Mouse (Mus musculus) layer of hippocampus, postnatal 10 days (tissue): Measurements from ENCODE around the gene Wdr81. TPM values are rescaled to one million over a fixed set of nuclear protein-coding genes. Genes with fewer than 3 reads are reported as not detected.

Experiments
- DNase-seq, 2 experiments: peaks; one replicate each; pipeline ENCODE4 v3.0.0; 2021; ENCODE audit warnings: low spot score in 2 of 2
- microRNA-seq, 2 experiments: library from miRNA; unstranded; fragments of <30 nt; microRNA quantifications; one replicate each; pipeline ENCODE4 v1.2.0; 2021
- total RNA-seq, 2 experiments: library from RNA; stranded (reverse); gene quantifications; 2 replicates each; pipeline ENCODE4 v1.2.3; 2021

The Wdr81 gene
- total RNA-seq, 2 experiments from 2014 or later: 18.7 to 18.9 TPM

DNA sequence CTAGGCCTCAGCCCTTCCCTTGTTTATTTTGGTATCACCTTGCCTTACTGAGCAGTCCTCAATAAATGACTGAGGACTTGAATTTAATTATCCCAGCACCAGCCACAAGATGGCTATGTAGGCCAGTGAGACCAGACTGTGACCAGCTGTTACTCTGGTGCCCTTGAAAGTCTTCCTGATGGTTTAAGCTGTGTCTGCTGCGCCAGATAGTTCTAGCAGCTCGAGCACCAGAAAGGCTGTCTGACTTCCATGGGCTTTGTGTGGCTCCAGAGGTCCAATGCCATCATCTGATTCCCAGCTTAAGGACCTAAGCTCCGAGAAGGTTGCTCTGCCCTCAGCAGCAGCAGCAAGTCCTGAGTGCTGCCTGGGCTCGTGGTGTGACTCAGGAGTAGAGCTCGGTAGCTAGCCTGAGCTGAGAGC lies 52.2 kb downstream of the Wdr81 start:
- peak; percentile 51 to 67 for DNase-seq

DNA sequence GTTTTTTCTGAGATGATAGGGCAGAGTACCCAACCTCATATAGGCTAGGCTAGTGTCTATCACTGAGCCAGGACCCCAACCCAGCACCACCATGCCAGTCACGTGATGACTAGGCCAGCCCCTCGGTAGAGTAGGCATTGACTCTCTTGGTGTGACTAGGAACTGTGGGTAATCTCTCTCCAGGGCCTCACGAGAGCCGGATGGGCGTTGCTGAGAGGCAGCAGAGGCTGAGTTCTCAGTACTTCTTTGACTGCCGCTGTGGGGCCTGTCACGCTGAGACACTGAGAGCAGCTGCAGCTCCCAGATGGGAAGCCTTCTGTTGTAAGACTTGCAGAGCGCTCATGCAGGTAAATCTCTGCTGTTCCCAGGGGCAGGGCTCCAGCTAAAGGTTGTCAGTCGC lies 54.4 kb downstream of the Wdr81 start:
- DNase-seq: no peak

DNA sequence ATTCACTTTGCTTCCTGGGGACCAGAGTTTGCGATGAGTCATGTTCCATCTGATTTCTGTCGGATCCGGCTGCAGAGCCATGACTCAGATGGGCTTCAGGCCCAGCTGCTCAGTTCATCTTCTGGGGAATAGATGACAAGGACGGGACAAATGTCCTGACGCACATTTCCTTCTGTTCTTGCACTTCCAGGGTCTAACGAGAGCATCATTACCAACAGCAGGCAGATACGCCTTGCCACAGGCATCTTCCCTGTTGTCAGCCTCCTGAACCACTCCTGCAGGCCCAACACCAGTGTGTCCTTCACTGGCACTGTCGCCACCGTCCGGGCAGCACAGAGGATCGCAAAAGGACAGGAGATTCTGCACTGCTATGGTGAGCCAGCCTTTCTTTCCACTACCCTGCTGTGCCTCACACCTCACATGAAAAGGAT lies 55.1 kb downstream of the Wdr81 start:
- no peak for DNase-seq

DNA sequence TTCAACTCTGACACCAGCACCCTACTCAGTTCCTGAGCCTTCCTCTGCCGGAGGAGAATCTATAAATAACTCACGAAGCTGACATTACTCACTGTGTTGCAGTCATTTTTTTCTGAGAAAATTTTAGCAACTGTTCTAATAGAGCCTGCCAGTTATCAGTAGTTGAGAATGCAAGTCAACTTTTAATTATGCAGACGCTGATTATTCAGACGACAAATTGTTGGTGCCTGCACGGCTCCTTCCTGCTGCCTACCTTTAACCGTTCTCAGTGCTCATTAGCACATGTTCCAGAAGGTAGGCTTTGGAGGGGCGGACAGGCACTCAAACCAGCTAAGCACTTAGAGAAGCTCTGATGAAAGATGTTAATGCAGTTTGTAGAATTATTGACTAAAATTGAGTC lies 57.1 kb downstream of the Wdr81 start:
- no peak for DNase-seq

DNA sequence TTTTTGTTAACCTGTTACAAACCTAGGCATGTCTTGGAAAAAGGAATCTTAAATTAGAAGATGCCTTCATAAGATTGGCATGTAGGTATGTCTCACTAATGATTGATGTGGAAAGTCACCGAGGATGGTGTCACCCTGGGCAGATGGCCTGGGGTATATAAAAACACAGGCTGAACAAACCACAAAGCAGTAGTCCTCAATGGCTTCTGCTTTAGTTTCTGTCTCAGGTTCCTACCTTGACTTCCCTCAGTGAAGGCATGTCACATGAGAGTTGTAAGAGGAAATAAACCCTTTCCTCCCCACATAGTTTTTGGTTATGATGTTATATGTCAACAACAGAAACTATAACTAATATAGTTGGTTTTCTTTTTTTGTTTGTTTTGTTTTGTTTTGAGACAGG lies 58.9 kb downstream of the Wdr81 start:
- DNase-seq: peak in 1 of 2 experiments; percentile 3

Small RNA genes lying within 50 kb of the gene (microRNA-seq; reads per million reads assigned to microRNA genes)
- gene Mir22: 4,922 to 14,271 reads per million in 2 experiments

Other genes with a start within 250 kb of the Wdr81 start
- 10 to 100 TPM; 55.2 to 61.9 TPM for gene Rpa1, start 106.4 kb downstream of the Wdr81 start, total RNA-seq
- 10 to 100 TPM; 13.2 to 13.7 TPM for gene Smyd4, start 106.3 kb downstream of the Wdr81 start, total RNA-seq
- 10 to 100 TPM; 30.8 to 38.9 TPM for gene Serpinf1, start 32.0 kb downstream of the Wdr81 start, total RNA-seq
- under 1 TPM; 0.49 to 0.64 TPM for gene Serpinf2, start 15.1 kb downstream of the Wdr81 start, total RNA-seq
- under 1 TPM; 0.31 to 0.73 TPM for gene Tlcd2, start 7.0 kb upstream of the Wdr81 start, total RNA-seq
- 100 to 1,000 TPM; 113 to 123 TPM for gene Prpf8, start 32.1 kb upstream of the Wdr81 start, total RNA-seq
- 1 to 10 TPM; 3.6 to 4.0 TPM for gene Rilp, start 55.4 kb upstream of the Wdr81 start, total RNA-seq
- gene Scarf1, start 58.8 kb upstream of the Wdr81 start, total RNA-seq: 1 to 10 TPM; 3.5 to 3.6 TPM
- gene Slc43a2, start 77.0 kb upstream of the Wdr81 start, total RNA-seq: 10 to 100 TPM; 38.3 to 47.5 TPM
- gene Pitpna, start 133.4 kb upstream of the Wdr81 start, total RNA-seq: 100 to 1,000 TPM; 310 to 313 TPM
- gene Inpp5k, start 176.3 kb upstream of the Wdr81 start, total RNA-seq: 10 to 100 TPM; 47.4 to 49.7 TPM
- gene Myo1c, start 195.8 kb upstream of the Wdr81 start, total RNA-seq: 10 to 100 TPM; 27.6 to 27.9 TPM
- 100 to 1,000 TPM; 127 to 129 TPM for gene Crk, start 224.5 kb upstream of the Wdr81 start, total RNA-seq